Mouse (Mus musculus) kidney, embryonic 14.5 days (tissue): ENCODE results near the gene Usp25. TPM values are rescaled to one million over a fixed set of nuclear protein-coding genes. Genes with fewer than 3 reads are reported as not detected.

Source experiments
- ATAC-seq: fragments of 200-750 bp; cut with Nextera tagmentation; 2 replicates; pipeline ENCODE4 v1.8.0; 2017; ENCODE audit warnings: moderate number of reproducible peaks, mild to moderate bottlenecking, moderate TSS enrichment, moderate library complexity; ENCODE audit not compliant: low FRiP score, low TSS enrichment
- H3K27ac ChIP-seq: fragments of 300-500 bp; sonication (generic); 2 replicates; pipeline ENCODE4 v1.5.1; 2014; ENCODE audit warnings: low read depth, mild to moderate bottlenecking, low read length, moderate library complexity, mixed read lengths
- H3K27me3 ChIP-seq: fragments of 300-500 bp; sonication (generic); 2 replicates; pipeline ENCODE4 v1.6.1; 2014; ENCODE audit warnings: mild to moderate bottlenecking, low read length; ENCODE audit not compliant: control insufficient read depth, insufficient read depth
- H3K36me3 ChIP-seq: fragments of 300-500 bp; sonication (generic); 2 replicates; pipeline ENCODE4 v1.6.1; 2014; ENCODE audit warnings: low read length, mixed read lengths; ENCODE audit not compliant: control insufficient read depth, insufficient read depth
- H3K4me1 ChIP-seq: fragments of 300-500 bp; sonication (generic); 2 replicates; pipeline ENCODE4 v1.6.1; 2014; ENCODE audit warnings: low read length, mixed read lengths; ENCODE audit not compliant: control insufficient read depth, insufficient read depth
- H3K4me2 ChIP-seq: fragments of 300-500 bp; sonication (generic); replicated peaks from 2 replicates; pipeline ENCODE4 v1.6.1; 2014; ENCODE audit warnings: low read depth, mild to moderate bottlenecking, low read length
- H3K4me3 ChIP-seq: fragments of 300-500 bp; sonication (generic); 2 replicates; pipeline ENCODE4 v1.5.1; 2014; ENCODE audit warnings: mild to moderate bottlenecking, low read length
- H3K9ac ChIP-seq: fragments of 300-500 bp; sonication (generic); 2 replicates; pipeline ENCODE4 v1.6.1; 2014; ENCODE audit warnings: low read depth, mild to moderate bottlenecking, low read length, moderate library complexity
- H3K9me3 ChIP-seq: fragments of 300-500 bp; sonication (generic); 2 replicates; pipeline ENCODE4 v1.6.1; 2016; ENCODE audit warnings: low read length; ENCODE audit not compliant: control insufficient read depth
- WGBS: fragments of 180-500 bp; shearing (Covaris S2); extraction: QIAGEN DNeasy Blood & Tissue Kit; methylation state at CpG from one replicate; pipeline ENCODE4 v1.1.7; 2014; 5-methylcytosine and 5-hydroxymethylcytosine counted together
- polyA plus RNA-seq: library from polyadenylated mRNA; unstranded; fragments of >200 nt; fragmentation: Nextera tagmentation; extraction: Ambion mirVana; gene quantifications from 2 replicates; pipeline ENCODE4 v1.2.1, GENCODE M21; 2014

The Usp25 gene
- 17.2 and 31.5 TPM in 2 replicates for polyA plus RNA-seq

DNA sequence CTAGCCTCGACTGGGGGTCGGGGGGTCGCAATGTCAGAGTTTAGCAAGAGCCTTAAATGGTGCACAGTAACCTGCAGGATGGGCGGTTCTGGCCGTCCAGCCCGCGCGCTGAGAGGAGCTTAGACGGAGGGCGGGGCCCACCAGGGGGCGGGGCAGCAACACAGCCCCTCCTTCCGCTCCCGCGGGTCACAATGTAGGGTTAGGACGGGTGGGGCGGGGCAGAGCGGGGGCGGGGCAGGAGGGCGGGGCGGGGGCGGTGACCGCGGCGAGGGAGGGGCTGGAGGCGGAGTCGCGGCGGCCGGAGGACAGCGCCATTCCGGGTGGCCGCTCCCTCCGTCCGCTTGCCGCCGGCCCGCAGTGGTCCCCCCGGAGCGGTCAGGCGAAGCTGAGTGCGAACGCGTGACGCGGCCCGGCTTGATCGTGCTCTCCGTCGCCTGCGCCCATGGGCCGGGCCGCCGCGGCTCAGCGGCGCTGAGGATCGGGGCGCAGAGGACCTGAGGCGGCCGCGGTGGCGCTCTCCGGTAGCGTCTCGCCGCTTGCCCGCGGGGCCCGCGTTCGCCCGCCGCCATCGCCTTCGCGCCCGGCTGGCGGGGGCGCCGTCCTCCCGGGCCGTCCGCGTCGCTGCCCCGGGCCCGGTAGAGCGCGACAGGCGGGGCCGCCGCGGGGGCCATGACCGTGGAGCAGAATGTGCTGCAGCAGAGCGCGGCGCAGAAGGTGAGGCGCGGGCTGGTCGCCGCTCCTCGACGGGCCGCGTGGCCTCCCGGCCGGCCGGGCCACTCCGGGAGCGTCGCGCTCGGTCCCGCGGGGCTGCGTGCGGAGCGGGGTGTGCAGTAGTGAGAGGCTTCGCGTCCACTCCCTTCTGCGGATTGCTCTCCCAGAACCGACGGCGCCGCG lies at the start of gene Usp25:
Gene Usp25 (plus strand): TSS at position 280 of the 894 bp plus-strand sequence.
- Histone ChIP-seq H3K4me3 (peak within 1 kb of the TSS; percentile 61), H3K27ac (peak within 1 kb of the TSS; percentile 72), H3K36me3 (no peaks in the 10 kb centered on the region), H3K4me1 (0 out of 2 replicates have a peak, but pooled peaks cover 5% of the 10 kb centered on the region), H3K27me3 (no peaks in the 10 kb centered on the region), H3K4me2 (peak within 1 kb of the TSS; percentile 58), H3K9ac (peak within 1 kb of the TSS; percentile 85), H3K9me3 (no peaks in the 10 kb centered on the region)
- WGBS: under 1% methylated on average over 107 of the region's 126 CpGs
- ATAC-seq: peak; percentile 97

DNA sequence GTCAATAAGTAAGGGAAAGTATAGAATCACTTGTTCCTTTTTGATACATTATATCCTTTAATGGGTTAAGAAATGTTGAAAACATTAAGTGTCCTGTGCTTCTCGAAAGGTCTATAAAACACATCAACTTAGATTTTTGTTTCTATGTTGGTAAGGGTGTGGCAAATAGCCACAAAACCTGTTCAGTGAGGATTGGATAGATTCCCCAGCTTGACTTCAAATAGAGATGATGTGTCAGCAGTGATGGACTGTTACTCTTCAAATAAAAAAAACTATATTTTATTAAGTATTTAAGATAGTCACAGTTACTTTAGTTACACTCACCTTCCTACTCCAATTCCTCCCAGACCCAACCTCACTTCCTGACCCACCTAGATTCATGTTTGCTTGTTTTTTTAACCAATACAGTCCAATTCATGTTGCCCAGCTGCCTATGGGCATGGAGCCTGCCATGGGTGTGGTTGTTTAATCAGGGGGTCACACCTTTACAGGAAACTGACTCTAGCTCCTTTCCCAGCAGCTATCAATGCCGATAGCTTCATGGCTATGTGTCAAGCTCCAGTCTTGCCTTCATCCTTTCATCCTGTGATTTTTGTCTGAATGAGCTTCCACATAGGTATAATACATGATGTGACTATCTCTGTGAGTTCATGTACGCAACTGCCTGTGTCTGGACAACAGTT lies 45.8 kb upstream of the Usp25 start:
- Histone ChIP-seq H3K36me3 (no peaks in the 10 kb centered on the region), H3K4me1 (no peaks in the 10 kb centered on the region), H3K27me3 (no peaks in the 10 kb centered on the region), H3K4me2 (no peak overlapping the region), H3K9me3 (no peaks in the 10 kb centered on the region), H3K9ac (no peak overlapping the region), H3K4me3 (no peak overlapping the region), H3K27ac (no peak overlapping the region)
- WGBS: 92% methylated on average over 3 of the region's 3 CpGs
- ATAC-seq: no peak

DNA sequence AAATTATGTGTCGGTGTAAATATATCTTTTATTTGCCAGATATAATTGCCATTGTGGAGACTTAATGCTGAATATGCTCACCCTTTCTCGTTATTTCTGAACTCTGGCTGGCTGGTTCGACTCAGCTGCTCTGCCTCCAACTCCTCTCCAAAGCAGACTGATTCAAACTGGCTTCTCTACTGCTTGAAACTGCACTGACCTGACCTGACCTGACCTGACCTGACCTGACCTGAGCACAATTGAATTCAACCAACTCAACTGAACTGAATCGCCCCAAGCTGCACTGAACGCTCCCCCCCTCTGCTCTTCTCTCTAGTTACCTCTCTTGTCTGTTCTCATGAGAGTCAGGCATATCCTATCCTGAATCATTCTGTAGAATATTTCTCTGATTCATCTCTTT lies 42.3 kb upstream of the Usp25 start:
- ATAC-seq: no peak
- no peak overlapping the region for H3K27ac ChIP-seq
- H3K4me3 ChIP-seq: no peak overlapping the region
- WGBS: 61% methylated on average over 5 of the region's 5 CpGs
- H3K27me3 ChIP-seq: no peaks in the 10 kb centered on the region
- no peaks in the 10 kb centered on the region for H3K36me3 ChIP-seq
- no peaks in the 10 kb centered on the region for H3K9me3 ChIP-seq
- no peaks in the 10 kb centered on the region for H3K4me1 ChIP-seq
- no peak overlapping the region for H3K4me2 ChIP-seq
- no peak overlapping the region for H3K9ac ChIP-seq

- Histone ChIP-seq H3K27me3 (no peaks in the 10 kb centered on the region), H3K4me3 (no peak overlapping the region), H3K36me3 (no peaks in the 10 kb centered on the region), H3K27ac (no peak overlapping the region), H3K4me2 (no peak overlapping the region), H3K9me3 (no peaks in the 10 kb centered on the region), H3K4me1 (no peaks in the 10 kb centered on the region), H3K9ac (no peak overlapping the region)
- no peak for ATAC-seq
- WGBS: 75% methylated on average over 5 of the region's 5 CpGs
These were observed 36.6 kb upstream of the Usp25 start for GRCm38 (mm10) chr16:76976787-76977430.

DNA sequence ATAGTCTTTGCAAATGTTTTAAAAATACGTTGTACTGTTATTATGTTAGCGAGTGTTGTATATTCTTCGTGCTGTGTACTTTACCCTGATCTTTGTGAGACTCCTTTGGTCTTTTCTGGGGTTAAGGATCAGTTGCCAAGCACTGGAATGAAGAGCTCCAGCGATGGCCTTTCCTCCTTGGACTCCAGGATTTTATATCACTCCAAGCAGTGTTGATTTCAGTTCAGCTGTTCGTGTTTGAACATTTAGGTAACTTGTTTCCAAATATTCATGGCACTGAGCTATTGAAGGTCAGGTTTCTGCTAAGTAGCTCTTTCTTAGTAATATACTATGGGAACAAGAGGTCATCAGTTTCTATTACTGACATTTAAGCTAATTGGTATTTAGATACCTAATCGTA lies 29.8 kb upstream of the Usp25 start:
- 85% methylated on average over 6 of the region's 6 CpGs for WGBS

GRCm38 (mm10) chr16:76987711-76988110 lies 25.8 kb upstream of the Usp25 start:
- no peaks in the 10 kb centered on the region for H3K36me3 ChIP-seq
- H3K27me3 ChIP-seq: no peaks in the 10 kb centered on the region
- H3K4me1 ChIP-seq: no peaks in the 10 kb centered on the region
- H3K4me3 ChIP-seq: no peak overlapping the region
- ATAC-seq: no peak
- no peak overlapping the region for H3K9ac ChIP-seq
- H3K4me2 ChIP-seq: no peak overlapping the region
- 83% methylated on average over 4 of the region's 4 CpGs for WGBS
- H3K9me3 ChIP-seq: no peaks in the 10 kb centered on the region
- no peak overlapping the region for H3K27ac ChIP-seq

More for the DNA sequence above, 29.8 kb upstream of the Usp25 start:
- Histone ChIP-seq H3K27ac (no peak overlapping the region), H3K27me3 (no peaks in the 10 kb centered on the region), H3K9ac (no peak overlapping the region), H3K9me3 (no peaks in the 10 kb centered on the region), H3K4me1 (no peaks in the 10 kb centered on the region), H3K36me3 (no peaks in the 10 kb centered on the region), H3K4me2 (no peak overlapping the region), H3K4me3 (no peak overlapping the region)
- no peak for ATAC-seq

DNA sequence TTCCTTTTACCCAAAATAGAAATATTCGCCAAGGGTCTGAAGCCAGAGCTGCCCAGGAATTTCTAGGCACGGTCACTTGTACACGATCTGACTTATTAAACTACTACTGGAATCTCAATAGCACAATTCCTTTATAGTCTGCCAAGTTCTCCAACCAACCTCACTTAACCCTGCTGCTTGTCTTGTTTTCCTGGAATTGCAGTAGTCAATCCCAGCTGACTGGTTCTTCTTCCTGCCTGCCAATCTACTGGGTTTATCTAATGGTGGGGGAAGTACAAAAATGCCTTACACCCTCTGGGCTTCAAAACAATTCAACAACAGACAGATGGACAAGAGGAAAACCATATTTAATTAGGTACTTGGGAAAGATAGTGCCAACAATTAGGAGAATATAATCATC lies 9.6 kb upstream of the Usp25 start:
- H3K4me2 ChIP-seq: no peak overlapping the region
- no peak for ATAC-seq
- 93% methylated on average over 3 of the region's 3 CpGs for WGBS
- H3K27ac ChIP-seq: no peak overlapping the region
- no peaks in the 10 kb centered on the region for H3K9me3 ChIP-seq
- H3K27me3 ChIP-seq: no peaks in the 10 kb centered on the region
- H3K36me3 ChIP-seq: no peaks in the 10 kb centered on the region
- no peaks in the 10 kb centered on the region for H3K4me1 ChIP-seq
- no peak overlapping the region for H3K9ac ChIP-seq
- no peak overlapping the region for H3K4me3 ChIP-seq

DNA sequence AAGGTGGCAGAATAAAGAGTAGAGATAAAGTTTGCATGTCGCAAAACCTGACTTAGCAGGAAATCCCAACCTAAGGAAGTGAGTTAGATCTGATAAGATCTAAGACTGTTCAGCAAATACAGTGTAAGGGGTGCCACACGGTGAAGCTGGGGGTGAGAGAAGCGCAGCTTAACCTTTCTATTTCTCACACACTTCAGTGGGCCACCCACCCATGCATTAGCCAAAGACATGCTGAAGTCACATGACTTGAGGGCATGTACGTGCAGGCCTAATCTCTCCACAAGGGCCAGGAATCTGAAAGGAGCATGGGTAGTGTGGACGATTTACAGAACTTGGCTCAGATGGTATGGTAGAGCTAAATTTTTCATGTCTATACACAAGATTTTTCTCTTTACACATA lies 4.3 kb upstream of the Usp25 start:
- Histone ChIP-seq H3K9me3 (no peaks in the 10 kb centered on the region), H3K4me2 (no peak overlapping the region), H3K27ac (no peak overlapping the region), H3K27me3 (no peaks in the 10 kb centered on the region), H3K9ac (no peak overlapping the region), H3K4me3 (no peak overlapping the region), H3K4me1 (no peaks in the 10 kb centered on the region), H3K36me3 (no peaks in the 10 kb centered on the region)
- 71% methylated on average over 5 of the region's 5 CpGs for WGBS
- no peak for ATAC-seq
